Mouse (Mus musculus) MEL (cell line): ENCODE measurements around the gene Tmem115. TPM values are rescaled to one million over a fixed set of nuclear protein-coding genes. Genes with fewer than 3 reads are reported as not detected.

Experiments
- DNase-seq: peaks from one replicate; pipeline ENCODE4 v3.0.0; 2011; ENCODE audit warnings: low read depth, low spot score
- H3K27ac ChIP-seq: 2 replicates; pipeline ENCODE4 v1.5.1; 2012; ENCODE audit warnings: low read depth, mild to moderate bottlenecking, control low read depth, low read length, moderate library complexity; ENCODE audit not compliant: control insufficient read depth
- H3K27me3 ChIP-seq, 2 experiments: fragments of 150-350 bp in 1 of 2; sonication (generic) in 1 of 2; 2 replicates each; pipeline ENCODE4 v1.6.1; 2012; ENCODE audit warnings: low read length in 2 of 2, mild to moderate bottlenecking in 2 of 2, improper control_type of control experiment in 1 of 2, moderate library complexity in 1 of 2; ENCODE audit not compliant: insufficient read depth in 2 of 2, control insufficient read depth in 1 of 2
- H3K36me3 ChIP-seq, 2 experiments: 2 replicates each; pipeline ENCODE4 v1.6.1; 2012 to 2014; ENCODE audit warnings: low read length in 2 of 2, improper control_type of control experiment in 1 of 2, inconsistent platforms in 1 of 2, mild to moderate bottlenecking in 1 of 2; ENCODE audit not compliant: insufficient read depth in 2 of 2, control insufficient read depth in 1 of 2
- H3K4me1 ChIP-seq, 2 experiments: fragments of 150-350 bp in 1 of 2; sonication (generic) in 1 of 2; 2 replicates each; pipeline ENCODE4 v1.6.1; 2012; ENCODE audit warnings: low read length in 2 of 2, improper control_type of control experiment in 1 of 2, mild to moderate bottlenecking in 1 of 2; ENCODE audit not compliant: insufficient read depth in 2 of 2, control insufficient read depth in 1 of 2
- H3K4me3 ChIP-seq, 2 experiments: fragments of 150-350 bp in 1 of 2; sonication (generic) in 1 of 2; 2 replicates each; pipeline ENCODE4 v1.5.1; 2012; ENCODE audit warnings: low read depth in 2 of 2, low read length in 2 of 2, mild to moderate bottlenecking in 2 of 2, moderate library complexity in 2 of 2, control low read depth in 1 of 2, improper control_type of control experiment in 1 of 2; ENCODE audit not compliant: control insufficient read depth in 1 of 2, insufficient read depth in 1 of 2
- H3K79me2 ChIP-seq: 2 replicates; pipeline ENCODE4 v1.6.1; 2012; ENCODE audit warnings: mild to moderate bottlenecking, low read length, moderate library complexity; ENCODE audit not compliant: control insufficient read depth, poor library complexity, insufficient read depth
- H3K9ac ChIP-seq: 2 replicates; pipeline ENCODE4 v1.6.1; 2012; ENCODE audit warnings: low read depth, mild to moderate bottlenecking, control low read depth, low read length, moderate library complexity; ENCODE audit not compliant: control insufficient read depth, poor library complexity, severe bottlenecking
- H3K9me3 ChIP-seq: fragments of 150-350 bp; sonication (generic); replicated peaks from 2 replicates; pipeline ENCODE4 v1.6.1; 2012; ENCODE audit warnings: mild to moderate bottlenecking, low read length, improper control_type of control experiment, moderate library complexity; ENCODE audit not compliant: insufficient read depth
- BHLHE40 ChIP-seq: IDR thresholded peaks from 2 replicates; pipeline ENCODE4 v1.6.1; 2012; ENCODE audit warnings: low read depth, mild to moderate bottlenecking, inconsistent platforms, low read length, improper control_type of control experiment, borderline replicate concordance
- CHD1 ChIP-seq: IDR thresholded peaks from 2 replicates; pipeline ENCODE4 v1.6.1; 2012; ENCODE audit warnings: low read depth, mild to moderate bottlenecking, inconsistent platforms, low read length, improper control_type of control experiment
- E2F4 ChIP-seq: IDR thresholded peaks from 2 replicates; pipeline ENCODE4 v1.6.1; 2011; ENCODE audit warnings: low read depth, low read length, improper control_type of control experiment, borderline replicate concordance
- EP300 ChIP-seq, 2 experiments: IDR thresholded peaks; 2 replicates each; pipeline ENCODE4 v1.6.1; 2011; ENCODE audit warnings: improper control_type of control experiment in 2 of 2, low read length in 2 of 2, low read depth in 1 of 2, mild to moderate bottlenecking in 1 of 2
- ETS1 ChIP-seq: IDR thresholded peaks from 2 replicates; pipeline ENCODE4 v1.6.1; 2012; ENCODE audit warnings: low read depth, mild to moderate bottlenecking, inconsistent platforms, low read length, improper control_type of control experiment, moderate library complexity
- GATA1 ChIP-seq: IDR thresholded peaks from 2 replicates; pipeline ENCODE4 v1.6.1; 2011; ENCODE audit warnings: low read depth, low read length, improper control_type of control experiment
- HCFC1 ChIP-seq: IDR thresholded peaks from 2 replicates; pipeline ENCODE4 v1.6.1; 2012; ENCODE audit warnings: low read depth, mild to moderate bottlenecking, inconsistent platforms, low read length, improper control_type of control experiment, moderate library complexity
- JUND ChIP-seq: IDR thresholded peaks from 2 replicates; pipeline ENCODE4 v1.6.1; 2011; ENCODE audit warnings: low read depth, mild to moderate bottlenecking, improper control_type of control experiment, low read length
- KAT2A ChIP-seq: conservative IDR thresholded peaks from 2 replicates; pipeline ENCODE4 v1.6.1; 2012; ENCODE audit warnings: low read depth, low read length, improper control_type of control experiment, inconsistent platforms
- MAFK ChIP-seq: IDR thresholded peaks from 2 replicates; pipeline ENCODE4 v1.6.1; 2011; ENCODE audit warnings: low read depth, mild to moderate bottlenecking, low read length, improper control_type of control experiment, borderline replicate concordance
- MAZ ChIP-seq: IDR thresholded peaks from 2 replicates; pipeline ENCODE4 v1.6.1; 2012; ENCODE audit warnings: low read depth, mild to moderate bottlenecking, inconsistent platforms, low read length, improper control_type of control experiment
- MEF2A ChIP-seq: IDR thresholded peaks from 2 replicates; pipeline ENCODE4 v1.6.1; 2014; ENCODE audit warnings: low read depth, mild to moderate bottlenecking, inconsistent platforms, low read length, improper control_type of control experiment; ENCODE audit not compliant: poor library complexity, insufficient replicate concordance, severe bottlenecking; ENCODE audit errors: extremely low read depth
- MXI1 ChIP-seq: IDR thresholded peaks from 2 replicates; pipeline ENCODE4 v1.6.1; 2011; ENCODE audit warnings: mild to moderate bottlenecking, low read depth, low read length, improper control_type of control experiment
- MYB ChIP-seq: IDR thresholded peaks from 2 replicates; pipeline ENCODE4 v1.6.1; 2011; ENCODE audit warnings: mild to moderate bottlenecking, low read depth, low read length, improper control_type of control experiment
- MYC ChIP-seq: IDR thresholded peaks from 2 replicates; pipeline ENCODE4 v1.6.1; 2011; ENCODE audit warnings: low read depth, mild to moderate bottlenecking, low read length, improper control_type of control experiment, moderate library complexity
- NELFE ChIP-seq: IDR thresholded peaks from 2 replicates; pipeline ENCODE4 v1.6.1; 2011; ENCODE audit warnings: low read depth, low read length, improper control_type of control experiment
- NRF1 ChIP-seq: IDR thresholded peaks from 2 replicates; pipeline ENCODE4 v1.6.1; 2014; ENCODE audit warnings: low read depth, mild to moderate bottlenecking, inconsistent platforms, low read length, improper control_type of control experiment, moderate library complexity; ENCODE audit not compliant: poor library complexity, insufficient read depth, severe bottlenecking
- POLR2A ChIP-seq, 2 experiments: IDR thresholded peaks; 2 replicates each; pipeline ENCODE4 v1.6.1; 2011 to 2012; ENCODE audit warnings: low read length in 2 of 2, mild to moderate bottlenecking in 2 of 2, control low read depth in 1 of 2, improper control_type of control experiment in 1 of 2, low read depth in 1 of 2, moderate library complexity in 1 of 2; ENCODE audit not compliant: control insufficient read depth in 1 of 2, insufficient read depth in 1 of 2, poor library complexity in 1 of 2
- POLR2AphosphoS2 ChIP-seq: IDR thresholded peaks from 2 replicates; pipeline ENCODE4 v1.6.1; 2011; ENCODE audit warnings: low read length, improper control_type of control experiment
- RCOR1 ChIP-seq: IDR thresholded peaks from 2 replicates; pipeline ENCODE4 v1.6.1; 2012; ENCODE audit warnings: low read depth, mild to moderate bottlenecking, inconsistent platforms, low read length, improper control_type of control experiment
- SIN3A ChIP-seq: IDR thresholded peaks from 2 replicates; pipeline ENCODE4 v1.6.1; 2012; ENCODE audit warnings: low read length, improper control_type of control experiment, inconsistent platforms
- SMC3 ChIP-seq: IDR thresholded peaks from 2 replicates; pipeline ENCODE4 v1.6.1; 2011; ENCODE audit warnings: low read depth, low read length, improper control_type of control experiment
- TAL1 ChIP-seq: IDR thresholded peaks from 2 replicates; pipeline ENCODE4 v1.6.1; 2012; ENCODE audit warnings: mild to moderate bottlenecking, inconsistent platforms, low read length, moderate library complexity, mixed read lengths
- TBP ChIP-seq: IDR thresholded peaks from 2 replicates; pipeline ENCODE4 v1.8.0; 2011; ENCODE audit warnings: low read depth, low read length, improper control_type of control experiment
- TCF12 ChIP-seq: IDR thresholded peaks from 2 replicates; pipeline ENCODE4 v1.6.1; 2014; ENCODE audit warnings: low read depth, mild to moderate bottlenecking, inconsistent platforms, low read length, improper control_type of control experiment, moderate library complexity
- UBTF ChIP-seq: IDR thresholded peaks from 2 replicates; pipeline ENCODE4 v1.6.1; 2012; ENCODE audit warnings: low read depth, mild to moderate bottlenecking, inconsistent platforms, low read length, improper control_type of control experiment, moderate library complexity, borderline replicate concordance; ENCODE audit not compliant: insufficient read depth
- USF1 ChIP-seq: IDR thresholded peaks from 2 replicates; pipeline ENCODE4 v1.6.1; 2014; ENCODE audit warnings: low read depth, mild to moderate bottlenecking, inconsistent platforms, low read length, improper control_type of control experiment, moderate library complexity
- ZC3H11A ChIP-seq: IDR thresholded peaks from 2 replicates; pipeline ENCODE4 v1.6.1; 2012; ENCODE audit warnings: low read depth, mild to moderate bottlenecking, inconsistent platforms, low read length, improper control_type of control experiment
- ZKSCAN1 ChIP-seq: IDR thresholded peaks from 2 replicates; pipeline ENCODE4 v1.6.1; 2012; ENCODE audit warnings: low read depth, mild to moderate bottlenecking, inconsistent platforms, low read length, improper control_type of control experiment, moderate library complexity
- ZNF384 ChIP-seq: IDR thresholded peaks from 2 replicates; pipeline ENCODE4 v1.6.1; 2012; ENCODE audit warnings: low read depth, mild to moderate bottlenecking, inconsistent platforms, low read length, improper control_type of control experiment
- polyA plus RNA-seq, 2 experiments: library from polyadenylated mRNA; stranded (reverse) in 1 of 2; unstranded in 1 of 2; fragments of >175 nt in 1 of 2; fragments of >200 nt in 1 of 2; gene quantifications; 2 replicates each; pipeline versions ENCODE4 v1.2.1 to v1.2.4; 2012; ENCODE audit warnings: low replicate concordance in 2 of 2, low read depth in 1 of 2; ENCODE audit not compliant: insufficient read length in 2 of 2, insufficient read depth in 1 of 2, missing spikeins in 1 of 2
- total RNA-seq: library from RNA; depleted of rRNA; stranded (reverse); fragments of 300-350 nt; gene quantifications from 2 replicates; pipeline ENCODE4 v1.2.3, GENCODE M21; 2012

Gene Tmem115
- total and polyA plus RNA-seq, 3 experiments: 34.6 to 39.3 TPM; not detected in 1

GRCm38 (mm10) chr9:107580501-107581317, 47.0 kb downstream of the Tmem115 start, which contains the start of gene Hyal3 (continued):
- TF ChIP-seq E2F4 (no peak), RCOR1 (no peak), TAL1 (no peak), ZKSCAN1 (no peak)

- H3K79me2 ChIP-seq: peaks cover 30% of the 10 kb centered on the region
- H3K4me1 ChIP-seq: peaks cover 6 to 31% of the 10 kb centered on the region in 2 experiments; a peak in 3 of 4 replicates
- H3K4me3 ChIP-seq: peak overlapping the region; percentile 81 to 98
- peak; percentile 57 for DNase-seq
- H3K27ac ChIP-seq: peak overlapping the region; percentile 98
- H3K27me3 ChIP-seq: no peaks in the 10 kb centered on the region
- peaks cover 0 to 15% of the 10 kb centered on the region in 2 experiments; a peak in 2 of 4 replicates for H3K36me3 ChIP-seq
- peak overlapping the region; percentile 78 for H3K9ac ChIP-seq
- H3K9me3 ChIP-seq: no peaks in the 10 kb centered on the region
- TF ChIP-seq POLR2AphosphoS2: 0 out of 2 replicates have a peak, but pooled peaks have one; percentile 48
- no peak for TF ChIP-seq NRF1
- no peak for TF ChIP-seq MAZ
- TF ChIP-seq MEF2A: no peak
- peak; percentile 58 for TF ChIP-seq GATA1
- no peak for TF ChIP-seq POLR2A (IDR thresholded peaks at IDR 0.05; ENCODE audit: control insufficient read depth in 1 of 2, insufficient read depth in 1 of 2, low read depth in 1 of 2, low read length in 2 of 2, poor library complexity in 1 of 2)
- peak; percentile 78 to 80 for TF ChIP-seq EP300 (IDR thresholded peaks at IDR 0.05; ENCODE audit: low read depth in 1 of 2, low read length in 2 of 2)
- no peak for TF ChIP-seq UBTF
- no peak for TF ChIP-seq ZKSCAN1
- no peak for TF ChIP-seq USF1
- TF ChIP-seq TBP: no peak
- TF ChIP-seq MAFK: no peak
- TF ChIP-seq BHLHE40: no peak
- TF ChIP-seq KAT2A: no peak; the same call in 1 of the 2 replicates
- TF ChIP-seq SMC3: 0 out of 2 replicates have a peak, but pooled peaks have one; percentile 12
- no peak; the same call in none of the 2 replicates for TF ChIP-seq SIN3A
- no peak for TF ChIP-seq ZC3H11A
- TF ChIP-seq JUND: no peak
- no peak for TF ChIP-seq MXI1
- TF ChIP-seq ETS1: peak; percentile 46; the same call in 1 of the 2 replicates
- peak; percentile 76 for TF ChIP-seq TCF12
- peak; percentile 39; the same call in 1 of the 2 replicates for TF ChIP-seq HCFC1
- no peak; the same call in 1 of the 2 replicates for TF ChIP-seq CHD1
- TF ChIP-seq ZNF384: peak; percentile 86
- no peak for TF ChIP-seq MYC
- TF ChIP-seq TAL1: no peak
- TF ChIP-seq MYB: peak; percentile 83
- TF ChIP-seq NELFE: no peak; the same call in 1 of the 2 replicates
- TF ChIP-seq, all 39 proteins: peak for 9
These were observed 47.8 kb downstream of the Tmem115 start for GRCm38 (mm10) chr9:107581584-107581983.
